Mouse (Mus musculus) neural tube, embryonic 11.5 days (tissue): ENCODE data around the gene Mphosph8. TPM values are rescaled to one million over a fixed set of nuclear protein-coding genes. Genes with fewer than 3 reads are reported as not detected.
A peak's percentile ranks its signal among the peaks of the same experiment; 100 is the strongest.

Experiments used
- ATAC-seq: fragments of 200-750 bp; cut with Nextera tagmentation; 2 replicates; pipeline ENCODE4 v1.8.0; 2017; ENCODE audit warnings: moderate number of reproducible peaks, mild to moderate bottlenecking, moderate TSS enrichment, moderate library complexity; ENCODE audit not compliant: insufficient read depth, low FRiP score, low TSS enrichment
- DNase-seq: peaks from one replicate; pipeline ENCODE4 v3.0.0-alpha.2; 2015; ENCODE audit warnings: low spot score
- H3K27ac ChIP-seq: fragments of 300-500 bp; sonication (generic); 2 replicates; pipeline ENCODE4 v1.5.1; 2014; ENCODE audit warnings: low read depth, mild to moderate bottlenecking, low read length
- H3K27me3 ChIP-seq: fragments of 300-500 bp; sonication (generic); 2 replicates; pipeline ENCODE4 v1.6.1; 2014; ENCODE audit warnings: mild to moderate bottlenecking, low read length, mixed read lengths; ENCODE audit not compliant: control insufficient read depth, insufficient read depth
- H3K36me3 ChIP-seq: fragments of 300-500 bp; sonication (generic); 2 replicates; pipeline ENCODE4 v1.6.1; 2014; ENCODE audit warnings: mild to moderate bottlenecking, low read length, moderate library complexity, mixed read lengths; ENCODE audit not compliant: control insufficient read depth, insufficient read depth
- H3K4me1 ChIP-seq: fragments of 300-500 bp; sonication (generic); 2 replicates; pipeline ENCODE4 v1.6.1; 2014; ENCODE audit warnings: low read length, mixed read lengths; ENCODE audit not compliant: control insufficient read depth, insufficient read depth
- H3K4me2 ChIP-seq: fragments of 300-500 bp; sonication (generic); 2 replicates; pipeline ENCODE4 v1.6.1; 2014; ENCODE audit warnings: low read depth, mild to moderate bottlenecking, moderate library complexity
- H3K4me3 ChIP-seq: fragments of 300-500 bp; sonication (generic); 2 replicates; pipeline ENCODE4 v1.5.1; 2014; ENCODE audit warnings: low read depth, low read length
- H3K9ac ChIP-seq: fragments of 300-500 bp; sonication (generic); 2 replicates; pipeline ENCODE4 v1.6.1; 2014; ENCODE audit warnings: mild to moderate bottlenecking, low read length
- H3K9me3 ChIP-seq: fragments of 300-500 bp; sonication (generic); 2 replicates; pipeline ENCODE4 v1.6.1; 2016; ENCODE audit warnings: low read length; ENCODE audit not compliant: control insufficient read depth
- WGBS: fragments of 180-500 bp; shearing (Covaris S2); extraction: QIAGEN DNeasy Blood & Tissue Kit; methylation state at CpG from one replicate; pipeline ENCODE4 v1.1.7; 2014; 5-methylcytosine and 5-hydroxymethylcytosine counted together
- polyA plus RNA-seq: library from polyadenylated mRNA; unstranded; fragments of >200 nt; fragmentation: Nextera tagmentation; extraction: Ambion mirVana; gene quantifications from 2 replicates; pipeline ENCODE4 v1.2.1, GENCODE M21; 2014

The Mphosph8 gene
- polyA plus RNA-seq, 1 experiment from 2014 or later: 38.7 TPM

DNA sequence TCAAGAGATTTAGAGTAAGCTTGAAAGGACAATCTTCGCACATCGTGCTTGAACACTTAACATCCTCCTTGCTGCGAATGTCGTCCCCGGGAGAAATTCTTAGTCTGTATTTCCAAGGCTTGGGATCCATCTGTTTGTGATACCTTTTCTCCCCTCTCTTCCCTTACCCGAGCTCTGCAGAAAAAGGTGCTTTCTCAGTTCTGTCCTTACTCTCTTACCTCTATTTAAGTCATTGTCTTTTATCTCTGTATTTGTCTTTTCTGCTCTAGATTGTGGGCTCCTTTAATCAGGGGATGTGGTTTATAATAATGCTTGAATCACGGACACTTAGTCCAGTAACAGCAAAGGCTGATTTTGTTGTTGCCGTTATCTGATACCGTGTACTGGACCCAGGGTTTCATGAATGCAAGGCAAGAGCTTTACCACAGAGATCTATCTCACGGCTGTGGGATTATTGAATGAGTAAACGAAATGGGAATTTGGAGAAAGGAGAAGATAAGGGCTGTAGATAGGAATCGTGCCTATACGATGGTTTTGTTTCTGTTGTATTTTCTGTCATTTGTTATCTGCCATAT, 1.1 kb downstream of the Mphosph8 start:
- H3K9me3 ChIP-seq: no peaks in the 10 kb centered on the region
- WGBS: 11% methylated on average over 13 of the region's 13 CpGs
- peak overlapping the region; percentile 94 for H3K4me3 ChIP-seq
- peak overlapping the region; percentile 90 for H3K9ac ChIP-seq
- DNase-seq (no peak), ATAC-seq (no peak)
- no peaks in the 10 kb centered on the region for H3K27me3 ChIP-seq
- H3K36me3 ChIP-seq: peaks cover 3% of the 10 kb centered on the region; the same call in 1 of the 2 replicates
- H3K27ac ChIP-seq: no peak overlapping the region
- peaks cover 12% of the 10 kb centered on the region for H3K4me1 ChIP-seq
- peak overlapping the region; percentile 51 for H3K4me2 ChIP-seq

DNA sequence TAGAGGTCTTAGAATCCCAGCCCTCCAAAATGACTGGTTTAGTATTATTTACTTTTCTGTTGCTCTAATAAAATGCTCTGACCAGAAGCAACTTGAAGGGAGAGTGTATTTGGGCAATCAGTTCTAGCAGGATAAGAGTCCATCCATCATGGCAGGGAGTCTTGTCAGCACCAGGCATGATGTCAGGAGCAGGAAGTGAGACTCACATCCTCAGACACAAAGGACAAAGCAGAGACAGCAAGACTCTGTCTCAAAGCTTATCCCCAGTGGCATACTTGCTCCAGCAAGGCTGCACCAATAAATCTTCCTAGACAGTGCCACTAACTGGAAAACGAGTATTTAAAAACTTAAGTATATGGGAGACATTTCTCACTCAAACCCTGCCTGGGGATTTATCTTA, 17.4 kb downstream of the Mphosph8 start:
- no peaks in the 10 kb centered on the region for H3K9me3 ChIP-seq
- no peak for ATAC-seq
- no peak overlapping the region for H3K4me2 ChIP-seq
- WGBS: 30% methylated on average over 1 of the region's 1 CpGs
- H3K27me3 ChIP-seq: no peaks in the 10 kb centered on the region
- no peak overlapping the region for H3K27ac ChIP-seq
- H3K9ac ChIP-seq: no peak overlapping the region
- H3K4me1 ChIP-seq: no peaks in the 10 kb centered on the region
- H3K36me3 ChIP-seq: peaks cover 7% of the 10 kb centered on the region
- DNase-seq: no peak
- no peak overlapping the region for H3K4me3 ChIP-seq

DNA sequence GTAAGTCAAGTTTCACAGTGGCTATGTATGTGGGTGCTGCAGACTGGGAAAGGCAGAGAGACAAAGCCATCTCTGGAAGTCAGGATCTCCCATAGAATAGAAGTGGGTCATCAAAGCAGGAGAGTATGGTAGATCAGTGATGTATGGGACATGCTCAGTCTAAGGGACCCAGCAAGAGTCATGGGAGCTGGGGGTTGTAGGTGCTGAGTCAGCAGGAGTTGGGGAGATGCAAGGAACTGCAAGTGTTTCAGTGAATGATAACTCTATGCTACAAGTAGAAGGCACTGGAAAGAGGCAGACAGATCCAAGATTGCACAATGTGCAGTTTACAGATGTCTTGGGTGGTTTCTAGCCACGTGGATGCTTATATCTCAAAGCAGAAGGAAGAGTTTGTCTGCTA, 21.1 kb downstream of the Mphosph8 start:
- Histone ChIP-seq H3K4me3 (no peak overlapping the region), H3K4me1 (no peaks in the 10 kb centered on the region), H3K9ac (no peak overlapping the region), H3K9me3 (no peaks in the 10 kb centered on the region), H3K36me3 (peaks cover 11% of the 10 kb centered on the region), H3K4me2 (no peak overlapping the region), H3K27ac (no peak overlapping the region), H3K27me3 (no peaks in the 10 kb centered on the region)
- DNase-seq: no peak
- no peak for ATAC-seq
- WGBS: 96% methylated on average over 1 of the region's 1 CpGs

DNA sequence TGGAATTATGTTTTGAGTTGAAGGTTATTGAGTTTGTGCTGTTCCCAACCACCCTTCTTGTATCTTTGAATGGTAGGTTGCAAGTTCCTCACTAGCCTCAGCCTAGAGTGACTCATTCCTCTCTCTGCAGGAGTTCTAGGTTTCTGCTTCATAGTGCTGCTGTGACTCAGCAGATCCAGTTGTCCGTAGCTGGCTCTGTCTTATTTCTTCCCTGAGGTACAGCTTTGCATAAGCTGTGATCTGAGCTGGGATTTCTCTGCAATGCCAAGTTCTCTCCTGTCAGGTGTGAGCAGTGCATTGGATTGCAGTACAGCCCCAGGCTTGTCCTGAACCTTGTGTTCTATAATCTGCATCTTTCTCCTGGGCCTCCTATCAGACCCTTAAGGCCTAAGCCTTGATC, 21.7 kb downstream of the Mphosph8 start:
- no peak for DNase-seq
- H3K4me1 ChIP-seq: no peaks in the 10 kb centered on the region
- H3K9me3 ChIP-seq: no peaks in the 10 kb centered on the region
- H3K4me2 ChIP-seq: no peak overlapping the region
- whole genome bisulfite sequencing: 90% methylated on average over 1 of the region's 1 CpGs
- no peaks in the 10 kb centered on the region for H3K27me3 ChIP-seq
- no peak for ATAC-seq
- H3K4me3 ChIP-seq: no peak overlapping the region
- no peak overlapping the region for H3K9ac ChIP-seq
- peaks cover 12% of the 10 kb centered on the region for H3K36me3 ChIP-seq
- no peak overlapping the region for H3K27ac ChIP-seq

DNA sequence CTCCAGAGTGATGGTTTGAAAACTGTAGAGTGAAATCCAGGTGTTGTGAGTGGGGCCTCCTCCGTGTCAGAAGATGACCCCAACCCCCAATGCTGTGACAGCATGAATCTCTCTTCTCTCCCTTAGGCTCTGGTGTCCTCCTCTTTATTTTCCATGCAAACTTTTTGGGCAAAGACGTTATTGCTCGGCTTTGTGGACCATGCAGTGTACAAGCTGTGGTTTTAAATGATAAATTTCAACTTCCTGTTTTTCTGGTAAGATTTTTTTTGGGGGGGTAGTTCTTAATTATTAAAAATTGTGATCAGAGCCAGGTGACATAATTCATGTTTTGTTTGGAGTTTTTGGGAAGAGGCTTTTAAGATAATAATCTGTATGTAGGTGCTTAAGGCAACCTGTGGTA, 27.4 kb downstream of the Mphosph8 start:
- DNase-seq (no peak), ATAC-seq (no peak)
- H3K4me2 ChIP-seq: no peak overlapping the region
- no peaks in the 10 kb centered on the region for H3K4me1 ChIP-seq
- H3K27ac ChIP-seq: no peak overlapping the region
- no peaks in the 10 kb centered on the region for H3K9me3 ChIP-seq
- peaks cover 20% of the 10 kb centered on the region for H3K36me3 ChIP-seq
- H3K27me3 ChIP-seq: no peaks in the 10 kb centered on the region
- H3K9ac ChIP-seq: no peak overlapping the region
- no peak overlapping the region for H3K4me3 ChIP-seq
- 85% methylated on average over 3 of the region's 3 CpGs for WGBS

DNA sequence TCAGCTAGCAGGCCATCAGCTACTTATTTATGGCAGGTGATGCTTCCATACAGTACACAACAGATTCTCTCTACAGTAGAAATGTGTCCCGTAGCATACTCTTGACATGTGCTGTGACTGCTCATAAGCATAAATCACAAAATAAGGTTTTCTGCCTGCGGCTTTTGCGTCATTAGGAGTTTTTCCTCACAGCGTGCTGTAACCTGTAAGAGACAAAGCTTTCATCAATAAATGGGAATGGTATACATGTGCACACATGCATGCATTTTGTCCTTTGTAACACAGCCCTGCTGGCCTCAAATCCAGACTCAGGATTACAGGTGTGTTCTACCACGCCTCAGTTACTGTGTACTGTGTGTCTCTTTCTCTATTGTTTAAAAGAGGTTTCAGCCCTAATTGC, 29.8 kb downstream of the Mphosph8 start:
- WGBS: 89% methylated on average over 5 of the region's 5 CpGs
- Histone ChIP-seq H3K36me3 (peaks cover 20% of the 10 kb centered on the region), H3K4me3 (no peak overlapping the region)

DNA sequence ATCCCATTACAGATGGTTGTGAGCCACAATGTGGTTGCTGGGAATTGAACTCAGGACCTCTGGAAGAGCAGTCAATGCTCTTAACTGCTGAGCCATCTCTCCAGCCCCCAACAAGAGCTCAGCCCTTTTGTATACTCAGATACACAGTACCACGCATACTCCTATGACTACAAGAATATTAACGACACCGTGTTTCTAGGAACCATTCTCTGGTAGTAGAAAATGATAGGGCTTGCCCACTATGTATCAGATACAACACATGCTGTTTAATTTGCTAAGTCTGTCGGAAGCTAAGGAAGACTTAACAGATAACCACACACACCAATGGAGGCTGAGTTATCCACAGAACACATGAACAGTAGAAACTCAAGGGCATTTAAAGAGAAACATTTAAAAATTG, 34.6 kb downstream of the Mphosph8 start:
- H3K4me3 ChIP-seq: no peak overlapping the region
- peaks cover 11% of the 10 kb centered on the region for H3K36me3 ChIP-seq
- WGBS: 98% methylated on average over 4 of the region's 4 CpGs
- H3K9me3 ChIP-seq: no peaks in the 10 kb centered on the region
- no peak overlapping the region for H3K27ac ChIP-seq
- DNase-seq (no peak), ATAC-seq (no peak)
- no peak overlapping the region for H3K9ac ChIP-seq
- H3K4me1 ChIP-seq: no peaks in the 10 kb centered on the region
- H3K27me3 ChIP-seq: no peaks in the 10 kb centered on the region
- no peak overlapping the region for H3K4me2 ChIP-seq

More for the DNA sequence above, 29.8 kb downstream of the Mphosph8 start:
- Histone ChIP-seq H3K27ac (no peak overlapping the region), H3K4me2 (no peak overlapping the region), H3K4me1 (no peaks in the 10 kb centered on the region), H3K9ac (no peak overlapping the region), H3K9me3 (no peaks in the 10 kb centered on the region), H3K27me3 (no peaks in the 10 kb centered on the region)
- DNase-seq (no peak), ATAC-seq (no peak)

DNA sequence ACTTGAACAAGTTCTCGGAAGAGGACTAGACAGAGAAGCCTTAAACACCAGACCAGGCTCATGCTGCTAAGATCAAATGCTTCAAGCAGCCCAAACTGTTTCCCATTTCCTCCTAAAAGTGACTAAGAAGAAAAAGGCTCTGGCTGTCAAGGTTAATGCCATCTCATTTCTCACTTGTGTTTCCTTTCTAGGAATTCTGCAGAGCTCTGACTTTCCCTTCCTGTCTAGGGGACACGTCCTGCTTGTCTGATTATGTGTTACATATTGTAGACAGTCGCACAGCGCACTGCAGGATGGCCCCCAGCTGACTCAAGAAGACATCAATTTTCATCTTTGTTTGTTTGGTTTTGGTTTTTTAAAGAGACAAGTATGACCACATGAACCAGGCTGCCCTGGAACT, 37.6 kb downstream of the Mphosph8 start:
- Histone ChIP-seq H3K4me2 (no peak overlapping the region), H3K27me3 (no peaks in the 10 kb centered on the region), H3K4me1 (no peaks in the 10 kb centered on the region), H3K9me3 (no peaks in the 10 kb centered on the region), H3K4me3 (no peak overlapping the region), H3K9ac (no peak overlapping the region), H3K36me3 (peaks cover under 1% of the 10 kb centered on the region; the same call in 1 of the 2 replicates), H3K27ac (no peak overlapping the region)
- no peak for DNase-seq
- no peak for ATAC-seq
- WGBS: 75% methylated on average over 4 of the region's 4 CpGs

DNA sequence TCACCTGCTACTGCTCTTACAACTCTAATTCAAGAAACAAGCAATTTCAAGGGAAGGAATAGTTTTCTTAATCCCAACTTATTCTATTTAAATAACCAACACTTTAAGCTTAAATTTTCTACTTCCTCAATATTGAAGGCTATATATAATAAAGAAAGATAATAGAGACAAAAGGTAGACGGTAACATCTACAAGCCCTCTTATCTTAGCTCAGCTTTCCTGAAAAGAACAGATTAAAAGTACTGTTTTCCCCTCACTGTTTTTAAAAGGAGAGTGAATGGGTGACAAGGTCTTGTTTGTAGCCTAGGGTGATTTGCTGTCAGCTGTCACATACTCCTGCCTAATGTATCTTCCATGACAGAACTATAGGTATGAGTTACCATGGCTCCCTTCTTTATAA, 58.4 kb downstream of the Mphosph8 start:
- H3K27me3 ChIP-seq: no peaks in the 10 kb centered on the region
- H3K4me1 ChIP-seq: no peaks in the 10 kb centered on the region
- DNase-seq: no peak
- H3K4me2 ChIP-seq: no peak overlapping the region
- ATAC-seq: no peak
- H3K27ac ChIP-seq: no peak overlapping the region
- H3K9ac ChIP-seq: no peak overlapping the region
- no peaks in the 10 kb centered on the region for H3K9me3 ChIP-seq
- WGBS: 90% methylated on average over 1 of the region's 1 CpGs
- no peak overlapping the region for H3K4me3 ChIP-seq
- H3K36me3 ChIP-seq: 0 out of 2 replicates have a peak, but pooled peaks cover 2% of the 10 kb centered on the region
